Mouse (Mus musculus) cerebellum, adult 11 months (tissue): ENCODE results near the gene Eif3d.

Experiments used
- DNase-seq: peaks from one replicate; pipeline ENCODE4 v3.0.0; 2022

Gene Eif3d

GRCm38 (mm10) chr15:77949061-77949460, 21.6 kb downstream of the Eif3d start:
- DNase-seq, result no peak

GRCm38 (mm10) chr15:77945711-77946110, 24.9 kb downstream of the Eif3d start:
- DNase-seq, result no peak

DNA sequence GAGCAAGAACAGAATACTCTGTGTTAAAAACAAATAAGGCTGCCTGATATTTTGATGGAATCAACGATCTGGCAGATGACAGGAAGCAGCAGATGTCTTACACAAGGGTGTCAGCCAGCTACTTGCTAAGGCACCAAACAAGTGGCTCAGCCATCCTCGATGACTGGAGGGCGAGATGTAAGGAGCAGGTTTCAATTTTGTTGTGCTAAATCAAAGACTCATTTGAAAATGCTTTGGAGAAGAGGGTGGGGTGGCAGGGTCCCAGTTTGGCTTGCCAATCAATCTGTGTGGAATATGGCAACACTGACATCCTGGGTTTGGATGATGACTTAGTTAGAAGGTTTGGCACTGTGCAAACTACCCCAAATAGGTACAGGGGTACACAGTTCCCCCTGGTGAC, 29.1 kb downstream of the Eif3d start:
- no peak for DNase-seq

DNA sequence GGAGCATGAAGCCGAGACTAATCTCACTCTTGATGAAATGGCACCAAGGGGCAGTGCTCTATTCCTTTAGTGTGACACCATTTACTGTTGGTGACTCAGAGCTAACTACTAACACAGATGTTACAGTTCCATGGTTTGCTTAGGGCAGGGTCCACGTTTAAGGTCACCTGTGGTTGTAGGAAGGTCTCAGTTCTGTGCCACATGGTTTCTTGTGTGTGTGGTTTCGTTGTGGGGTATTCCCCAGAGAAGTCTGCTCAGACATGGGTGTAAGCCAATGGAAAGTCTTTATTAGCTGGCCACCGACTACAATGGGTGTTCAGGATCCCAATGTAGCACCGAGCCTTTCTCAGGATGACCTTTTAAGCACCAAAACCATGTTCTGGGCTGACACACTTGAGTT, 32.1 kb downstream of the Eif3d start:
- DNase-seq, result no peak

DNA sequence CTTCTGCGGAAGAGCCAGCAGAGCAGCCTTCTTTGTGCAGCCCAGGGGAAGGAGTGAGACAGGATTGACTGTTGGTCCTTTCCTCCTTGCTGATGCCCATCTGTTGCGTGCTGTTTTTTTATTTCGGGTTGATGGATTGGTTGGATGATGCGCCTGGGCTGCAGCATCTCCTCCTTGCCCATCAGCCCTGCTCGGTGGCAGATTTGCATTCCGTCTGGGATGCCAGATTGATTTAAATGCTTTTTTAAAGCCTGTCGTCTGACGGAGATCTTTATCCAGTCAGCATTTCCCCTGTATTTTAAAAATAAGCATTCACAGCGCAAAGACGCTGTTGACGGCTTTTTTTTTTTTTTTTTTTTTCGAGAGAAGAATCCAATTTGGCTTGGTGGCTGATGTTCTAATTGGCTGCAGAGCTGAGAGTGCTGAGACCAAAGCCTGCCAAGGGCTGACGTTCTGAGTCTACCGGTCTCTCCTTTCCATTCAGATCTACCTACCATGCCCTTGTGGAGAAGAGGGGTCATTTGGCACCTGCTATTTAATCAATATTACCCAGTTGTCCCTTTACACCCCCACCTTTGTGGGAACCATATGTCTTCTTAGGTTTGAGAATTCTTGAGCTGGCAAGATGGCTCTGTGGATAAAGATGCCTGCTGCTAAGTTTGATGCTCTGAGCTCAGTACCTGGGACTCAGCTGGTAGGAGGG, 34.8 kb downstream of the Eif3d start:
- DNase-seq, result no peak

GRCm38 (mm10) chr15:77934968-77935367, 35.6 kb downstream of the Eif3d start:
- DNase-seq, result no peak

GRCm38 (mm10) chr15:77934326-77934725, 36.3 kb downstream of the Eif3d start:
- DNase-seq, result no peak

- DNase-seq, result peak; percentile 100
These were observed 36.8 kb downstream of the Eif3d start for GRCm38 (mm10) chr15:77933770-77934169.

- no peak for DNase-seq
These were observed 37.4 kb downstream of the Eif3d start for GRCm38 (mm10) chr15:77933222-77933621.

- DNase-seq, result no peak
These were observed 39.0 kb downstream of the Eif3d start for GRCm38 (mm10) chr15:77931689-77932016.

GRCm38 (mm10) chr15:77930986-77931688, 39.5 kb downstream of the Eif3d start:
- DNase-seq, result no peak

DNA sequence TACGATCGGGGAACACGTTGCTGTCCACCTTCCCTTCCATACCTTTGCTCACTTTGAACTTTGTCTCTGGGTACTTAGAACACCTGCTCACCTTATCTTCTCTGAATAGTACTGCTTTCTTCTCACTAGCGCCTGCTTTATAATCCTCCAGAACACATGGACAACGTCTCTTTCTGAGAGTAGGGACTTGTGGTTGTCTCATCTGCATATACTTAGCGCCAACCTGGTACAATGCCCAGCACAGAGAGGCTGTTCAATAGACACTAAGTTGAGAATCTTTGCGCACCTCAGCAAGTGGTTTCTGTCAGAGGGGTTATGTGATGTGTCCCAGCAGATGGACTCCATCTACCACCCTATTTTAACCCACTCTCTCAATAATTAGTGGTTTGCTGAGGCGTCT, 40.8 kb downstream of the Eif3d start:
- no peak for DNase-seq

GRCm38 (mm10) chr15:77928673-77929331, 41.8 kb downstream of the Eif3d start, which contains the start of gene Txn2:
Gene Txn2, minus strand, starts transcription at chr15:77929006.
- DNase-seq, result peak; percentile 96

GRCm38 (mm10) chr15:77928091-77928490, 42.5 kb downstream of the Eif3d start:
- no peak for DNase-seq

DNA sequence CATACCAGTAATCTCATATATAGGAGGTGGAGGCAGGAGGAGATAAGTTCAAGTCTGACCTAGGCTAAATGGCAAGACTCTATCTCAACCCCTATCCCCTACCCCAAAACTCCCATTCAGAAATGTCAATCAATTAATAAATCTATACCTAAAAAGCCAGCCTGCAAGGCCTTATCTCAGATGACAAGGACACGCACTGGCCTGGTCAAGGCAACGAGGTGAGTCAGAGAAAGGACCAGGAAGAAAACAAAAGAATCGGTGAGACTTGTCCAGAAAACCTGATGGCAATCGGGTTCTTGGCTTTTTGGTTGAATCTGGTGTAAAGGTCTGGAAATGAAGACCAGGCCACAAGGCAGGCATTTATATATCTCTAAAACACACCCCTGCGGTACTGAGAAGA, 43.7 kb downstream of the Eif3d start:
- DNase-seq, result no peak

DNA sequence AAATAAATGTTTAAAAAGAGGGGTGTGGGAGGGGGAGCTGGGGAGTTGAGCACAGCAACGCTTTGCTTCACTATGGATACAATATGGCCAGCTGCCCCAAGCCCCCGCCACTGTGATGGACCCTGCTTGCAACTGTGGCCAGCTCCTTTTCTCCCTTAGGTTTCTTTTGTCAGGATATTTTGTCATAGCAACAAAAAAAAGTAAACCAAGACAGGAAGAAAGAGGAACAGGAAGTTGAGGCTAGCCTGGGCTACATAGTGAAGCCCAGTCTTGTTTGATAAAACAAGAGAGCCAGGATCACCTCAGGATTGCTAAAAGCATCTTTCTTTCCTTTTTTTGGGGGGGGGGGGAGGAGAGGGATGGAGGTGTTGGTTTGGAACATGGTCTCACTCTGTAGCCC, 45.4 kb downstream of the Eif3d start:
- DNase-seq, result no peak

DNA sequence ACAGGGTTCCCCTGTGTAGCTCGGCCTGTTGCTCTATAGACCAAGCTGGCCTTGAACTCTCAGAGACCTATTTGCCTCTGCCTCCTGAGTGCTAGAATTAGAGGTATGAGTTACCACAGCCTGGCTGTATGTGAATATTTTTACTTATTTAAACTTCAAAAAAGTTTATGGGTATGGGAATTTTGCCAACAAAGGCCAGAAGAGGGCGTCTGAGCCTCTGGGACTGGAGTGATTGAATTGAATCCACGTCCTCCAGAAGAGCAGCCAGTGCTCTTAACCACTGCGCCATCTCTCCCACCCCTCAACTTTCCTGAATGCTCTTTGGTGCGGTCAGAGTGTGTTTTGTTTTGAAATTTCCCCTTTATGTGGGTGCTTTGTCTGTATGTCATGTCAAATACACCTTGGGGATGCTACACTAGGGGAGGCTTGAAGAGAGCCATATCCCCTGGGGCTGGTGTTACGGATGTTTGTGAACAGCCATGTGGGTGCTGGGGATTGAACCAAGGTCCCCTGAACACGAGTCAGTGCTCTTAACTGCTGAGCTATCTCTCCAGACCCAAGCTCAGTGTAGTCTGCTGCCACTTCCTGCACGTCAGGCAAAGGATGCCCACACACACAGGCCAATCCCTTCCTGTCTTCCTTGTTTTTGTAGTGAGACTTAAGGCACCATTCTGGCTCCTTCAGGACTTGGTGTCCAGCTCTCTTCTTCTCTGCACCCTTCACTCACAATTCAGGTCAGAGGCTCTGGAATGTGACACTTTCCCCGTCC, 47.2 kb downstream of the Eif3d start:
- DNase-seq, result no peak

- DNase-seq, result no peak
These were observed 47.9 kb downstream of the Eif3d start for GRCm38 (mm10) chr15:77922710-77923109.

DNA sequence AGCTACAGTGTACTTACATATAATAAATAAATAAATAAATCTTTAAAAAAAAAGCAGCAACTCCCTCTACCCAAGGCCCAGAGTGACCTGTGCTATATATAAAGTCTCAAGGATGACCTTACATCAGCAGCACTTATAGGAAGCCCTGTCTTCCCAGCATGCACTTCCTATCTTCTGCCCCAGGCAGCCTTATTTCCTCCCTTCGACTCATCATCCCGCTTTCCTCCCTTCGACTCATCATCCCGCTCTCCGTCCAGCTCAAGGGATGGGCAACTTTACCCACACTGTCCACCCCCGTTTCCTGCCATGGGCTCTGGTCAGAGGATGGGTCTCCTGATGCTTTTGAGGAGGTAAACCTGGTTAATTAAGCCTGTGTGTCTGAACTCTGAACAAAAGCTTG, 49.0 kb downstream of the Eif3d start:
- DNase-seq, result no peak

DNA sequence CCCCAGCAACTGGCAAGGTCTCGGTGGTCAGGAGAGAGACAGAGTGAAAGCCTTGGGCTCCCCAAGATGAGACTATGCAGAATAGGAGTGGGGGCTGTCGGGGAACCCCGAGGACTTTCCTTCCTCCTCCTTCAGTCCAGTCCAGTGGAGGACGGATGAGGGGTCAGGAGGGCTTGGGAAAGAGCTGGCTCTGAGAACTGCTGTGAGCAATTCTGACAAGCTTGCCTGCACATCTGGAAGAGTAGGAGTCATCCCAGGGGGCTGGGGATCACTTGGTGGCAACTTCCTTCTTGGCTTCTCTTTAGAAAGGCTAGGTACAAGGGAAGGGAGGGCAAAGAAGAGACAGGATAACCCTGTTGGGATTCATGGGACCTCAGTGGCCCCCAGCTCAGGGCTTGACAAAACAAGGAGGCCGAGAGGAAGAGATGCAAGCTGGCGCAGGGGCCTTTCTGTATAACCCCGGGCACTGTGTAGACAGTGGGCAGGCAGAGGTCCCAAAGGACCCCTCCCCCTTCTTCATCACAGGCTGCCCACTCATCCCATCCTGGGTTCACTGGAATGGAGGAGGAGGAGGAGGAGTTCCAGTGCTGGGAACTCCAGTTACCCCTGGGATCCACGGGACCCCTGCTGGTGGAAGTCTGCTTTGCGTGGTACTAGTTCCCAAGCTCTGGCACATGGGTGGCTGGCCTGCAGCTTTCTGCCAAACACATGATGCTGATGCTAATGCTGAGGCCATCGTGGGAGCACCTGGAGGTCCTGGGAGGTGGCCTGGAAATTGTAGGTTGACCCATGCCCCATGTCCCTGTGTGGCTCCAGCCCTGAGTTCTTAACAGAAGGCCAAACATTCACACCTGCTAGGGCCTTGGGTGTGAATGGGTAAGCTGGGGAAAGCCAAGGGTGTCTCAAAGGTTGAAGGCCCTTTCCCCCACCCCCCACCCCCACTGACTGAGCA, 49.8 kb downstream of the Eif3d start:
- no peak for DNase-seq

DNA sequence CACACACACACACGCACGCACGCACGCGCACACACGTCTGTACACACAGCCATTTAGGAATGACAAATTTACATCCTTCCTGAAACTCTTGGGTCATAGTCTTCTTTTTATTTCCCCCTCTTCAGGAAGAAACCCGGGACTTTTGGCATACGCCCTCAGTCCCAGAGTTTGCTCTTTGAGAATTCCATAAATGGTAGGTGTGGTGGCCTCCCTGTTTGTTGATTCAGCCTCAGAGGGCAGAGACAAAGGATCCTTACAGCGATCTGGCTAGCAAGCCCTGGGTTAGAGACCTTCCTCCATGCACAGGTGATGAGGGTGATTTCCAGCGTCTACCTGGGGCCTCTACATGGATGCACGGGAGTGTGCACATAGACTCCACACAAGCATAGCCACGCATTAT, 51.2 kb downstream of the Eif3d start:
- no peak for DNase-seq

DNA sequence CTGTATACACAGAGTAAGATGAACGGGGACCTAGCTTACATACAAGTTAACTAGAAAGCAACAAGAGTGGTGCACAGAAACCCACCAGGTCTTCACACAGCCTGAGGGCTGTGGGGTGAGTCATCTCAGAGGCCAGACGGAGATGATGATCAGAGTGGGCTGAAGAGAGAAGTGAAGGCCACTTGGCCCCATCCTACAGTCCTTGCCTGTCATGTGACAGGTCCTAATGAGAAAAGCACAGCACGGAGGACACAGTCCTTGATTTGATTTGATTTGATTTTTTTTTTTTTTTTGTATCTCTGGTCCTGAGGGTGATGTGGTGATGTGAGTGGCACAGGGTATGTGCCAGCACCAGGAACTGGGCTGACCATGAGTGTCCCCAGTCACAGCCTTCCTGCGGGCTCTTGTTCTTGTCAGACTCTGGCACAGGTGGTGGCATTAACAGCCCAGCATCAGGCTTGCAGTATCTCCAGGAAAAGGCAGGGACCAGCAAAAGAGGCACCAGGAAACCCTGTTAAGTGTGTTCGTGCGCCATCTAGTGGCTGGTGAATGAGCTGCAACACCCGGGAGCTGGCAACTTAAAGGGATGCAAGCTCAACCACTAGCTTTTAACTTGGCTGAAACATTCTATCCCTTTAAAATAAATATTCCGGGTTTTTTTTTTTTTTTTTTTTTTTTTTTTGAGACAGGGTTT, 53.6 kb downstream of the Eif3d start:
- peak; percentile 88 for DNase-seq
